In genomic region chr5:147701024-147701423, GRCm38 (mm10) we compare ENCODE assay signal across 16 mouse cellular contexts. TPM values are rescaled to one million over a fixed set of nuclear protein-coding genes. Genes with fewer than 3 reads are reported as not detected.
"Had no signal": no experiment of that assay in that cellular context is flagged by ENCODE, and none has a peak within 500 bp of the region (broad histone marks: within the 10 kb centered on the region; RNA-seq: fewer than 3 reads in every experiment).

No protein-coding gene starts in this region.

- DNase-seq: liver, embryonic 13.5 days; liver, postnatal 0 days; lung, adult 2 months; lung, postnatal 10 days; lung, postnatal 4 days; right cerebral cortex, postnatal 14 days; thymus, adult 2 months; thymus, postnatal 25 days; thymus, postnatal 4 days had no signal

- H3K27me3 ChIP-seq: liver, embryonic 13.5 days; liver, embryonic 15.5 days; lung, embryonic 15.5 days; midbrain, embryonic 12.5 days; neural tube, embryonic 12.5 days; stomach, embryonic 15.5 days had no signal

- ATAC-seq: liver, postnatal 0 days; midbrain, embryonic 15.5 days had no signal

RNA-seq across cellular contexts. Expression of gene Flt1, which starts 24.8 kb away (rescaled TPM):
- total RNA-seq: megakaryocyte-erythroid progenitor cell, adult 5-6 weeks had no signal
